Mouse (Mus musculus): ENCODE results near the gene Mical3.

DNA sequence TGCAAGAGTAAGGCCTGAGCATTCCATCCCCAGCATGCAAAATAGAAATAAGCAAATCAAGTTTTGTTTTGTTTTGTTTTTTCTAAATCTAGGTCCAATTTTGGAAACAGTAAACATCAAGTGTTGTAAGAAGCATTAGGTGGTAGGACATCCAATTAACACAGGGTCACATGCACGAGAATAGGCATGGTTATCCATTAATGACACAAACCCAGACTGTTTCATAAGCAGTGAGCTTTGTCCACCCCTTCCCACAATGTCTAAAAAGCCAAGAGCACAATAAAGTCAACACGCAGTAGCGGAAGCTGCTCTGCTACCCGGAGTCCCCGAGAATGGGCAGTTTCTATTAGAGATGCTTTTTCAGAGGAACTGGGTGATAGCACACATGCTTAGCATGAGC, 225.7 kb downstream of the Mical3 start:
- TF ChIP-seq CTCF (IDR thresholded peaks at IDR 0.05; ENCODE audit: borderline replicate concordance, insufficient read depth, low read length) (no peak), POLR2A (IDR thresholded peaks at IDR 0.05; ENCODE audit: low read depth, low read length) (no peak)
